Mouse (Mus musculus) kidney, postnatal 4 days (tissue): ENCODE measurements at regions not wholly inside any gene's neighbourhood (a gene's known extent, or its start where the extent isn't known, plus 50 kb on each side); places are given as distances from the start of the nearest gene placed in this dataset.
A peak's percentile ranks its signal among the peaks of the same experiment; 100 is the strongest.

ENCODE experiments used
- DNase-seq, 2 experiments: peaks; one replicate each; pipeline ENCODE4 v3.0.0; 2021; ENCODE audit warnings: mixed read lengths in 2 of 2

GRCm38 (mm10) chr8:127985616-127986015 lies 372.8 kb upstream of the Nrp1 start:
- DNase-seq: peak in 1 of 2 experiments; percentile 21

DNA sequence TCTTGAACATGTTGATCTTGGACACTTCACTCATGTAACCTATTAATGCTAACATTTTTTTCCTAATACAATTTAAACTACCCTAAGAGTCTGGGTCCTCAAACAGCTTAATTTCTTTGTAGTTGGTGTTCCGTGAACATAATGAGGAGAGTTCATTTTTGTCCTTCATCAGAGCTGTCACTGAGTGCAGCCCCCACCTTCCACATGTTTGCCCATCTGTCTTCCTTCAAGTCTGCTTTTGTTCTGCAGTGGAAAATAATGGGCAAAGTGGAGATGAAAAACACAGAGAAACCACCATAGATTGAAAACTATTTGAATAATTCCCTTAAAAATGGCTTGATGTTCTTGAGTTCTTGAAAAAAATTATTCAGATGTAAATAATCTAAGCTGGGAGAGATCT lies 369.5 kb upstream of the Nrp1 start:
- DNase-seq: no peak

- no peak for DNase-seq
Observed at GRCm38 (mm10) chr8:127994898-127995297, 363.5 kb upstream of the Nrp1 start.

- DNase-seq: no peak
Observed at GRCm38 (mm10) chr8:127995490-127995889, 362.9 kb upstream of the Nrp1 start.

DNA sequence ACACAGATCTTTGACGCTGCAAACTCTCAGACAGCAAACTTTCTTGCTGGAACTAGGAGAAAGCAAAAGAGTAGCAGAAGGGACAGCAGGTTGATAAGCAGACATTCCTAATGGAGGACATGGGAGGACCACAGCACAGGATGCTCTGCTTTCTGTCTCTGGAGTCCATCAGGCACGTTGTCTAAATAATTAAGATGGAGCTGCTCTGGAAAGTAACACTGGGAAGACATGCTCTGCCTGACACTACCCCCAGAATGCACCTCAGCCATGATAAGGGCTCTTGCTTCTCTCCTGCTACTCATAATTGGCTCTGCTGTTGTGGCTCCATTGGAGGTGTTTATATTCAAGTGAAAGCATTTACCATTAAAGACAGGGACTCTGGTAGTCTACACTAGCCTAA lies 356.0 kb upstream of the Nrp1 start:
- DNase-seq: no peak

DNA sequence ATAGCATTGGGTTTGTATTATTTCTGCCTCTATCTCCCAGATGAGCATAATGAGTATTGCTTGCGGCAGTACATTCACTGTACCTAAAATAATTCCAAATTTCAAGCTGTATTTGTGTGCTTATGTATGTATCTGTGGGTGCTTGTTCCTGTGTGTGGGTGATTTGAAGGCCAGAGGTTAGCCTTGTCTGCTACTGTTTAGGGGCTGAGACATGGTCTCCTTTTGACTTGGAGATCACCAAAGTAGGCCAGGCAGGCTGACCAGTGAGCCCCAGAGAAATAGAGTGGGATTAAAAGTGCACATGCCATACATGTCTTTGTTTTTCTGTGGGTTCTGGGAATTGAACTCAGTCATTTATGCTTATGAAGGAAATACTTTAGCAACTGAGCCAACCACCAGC lies 355.6 kb upstream of the Nrp1 start:
- DNase-seq: no peak

DNA sequence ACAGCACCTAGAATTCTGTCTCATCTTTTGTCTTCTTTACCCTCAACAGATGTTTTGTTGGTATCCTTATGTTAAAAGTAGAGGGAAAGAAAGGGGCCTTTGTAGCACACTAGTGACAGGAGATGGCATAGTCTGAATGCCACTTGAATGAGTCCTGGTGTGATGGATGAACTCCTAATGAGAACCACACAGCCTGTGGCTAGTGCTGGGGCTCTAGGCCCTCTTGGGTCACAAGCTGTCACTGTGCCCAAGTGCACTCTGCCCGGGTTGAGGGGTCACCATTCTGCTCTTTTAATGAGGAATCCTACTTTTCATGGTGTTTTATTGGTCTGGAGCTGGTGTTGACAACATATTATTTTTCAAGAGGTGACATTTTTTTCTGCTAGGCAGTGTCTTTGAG lies 355.0 kb upstream of the Nrp1 start:
- no peak for DNase-seq

DNA sequence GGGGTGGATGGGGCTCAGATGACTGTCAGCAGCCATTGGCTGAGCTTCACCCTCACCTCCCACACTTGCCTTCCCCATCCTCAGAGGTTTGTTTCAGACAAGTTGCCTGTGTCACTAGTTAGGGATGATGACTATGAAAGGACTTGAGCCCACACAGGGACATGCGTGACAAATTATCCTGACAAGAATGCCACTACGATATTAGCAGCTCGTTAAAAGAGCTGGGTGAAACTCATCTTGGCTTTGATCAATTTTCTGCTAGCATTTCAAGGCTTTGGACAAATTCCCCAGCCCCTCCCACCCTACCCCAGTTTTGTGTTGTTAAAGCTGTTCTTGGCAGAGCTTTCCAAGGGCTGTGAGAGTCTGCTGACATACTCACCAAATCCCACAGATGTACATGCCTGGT lies 354.5 kb upstream of the Nrp1 start:
- no peak for DNase-seq

DNA sequence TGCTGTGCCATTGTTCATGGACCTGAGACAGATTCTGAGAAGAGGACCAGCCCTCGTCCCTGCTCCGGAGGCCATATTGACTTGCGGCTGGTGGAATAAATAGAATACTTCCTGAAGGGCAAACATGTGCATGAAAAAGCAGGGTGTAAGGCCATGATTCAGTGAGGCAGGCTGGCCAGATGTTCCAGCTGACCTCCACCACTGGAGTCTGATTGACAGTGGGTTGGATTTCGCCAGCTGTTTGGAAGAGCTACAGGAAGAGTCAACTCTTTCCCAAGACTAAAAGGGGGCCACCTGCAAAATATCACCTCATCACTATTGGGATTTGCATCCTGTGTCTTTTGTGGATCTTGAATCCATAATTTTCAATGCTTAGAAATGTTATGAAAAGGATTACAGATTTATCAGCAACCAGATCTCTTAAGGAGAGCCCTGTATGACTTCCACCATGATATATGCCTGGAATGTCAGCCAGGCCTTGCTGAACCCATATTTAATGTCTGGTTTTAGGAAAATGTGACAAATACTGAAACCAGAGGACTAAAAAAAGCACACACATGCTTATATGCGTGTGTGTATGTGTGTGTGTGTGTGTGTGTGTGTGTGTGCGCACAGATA lies 348.9 kb upstream of the Nrp1 start:
- DNase-seq: peak; percentile 44 to 58

- no peak for DNase-seq
Observed at GRCm38 (mm10) chr8:128017171-128017570, 341.2 kb upstream of the Nrp1 start.

DNA sequence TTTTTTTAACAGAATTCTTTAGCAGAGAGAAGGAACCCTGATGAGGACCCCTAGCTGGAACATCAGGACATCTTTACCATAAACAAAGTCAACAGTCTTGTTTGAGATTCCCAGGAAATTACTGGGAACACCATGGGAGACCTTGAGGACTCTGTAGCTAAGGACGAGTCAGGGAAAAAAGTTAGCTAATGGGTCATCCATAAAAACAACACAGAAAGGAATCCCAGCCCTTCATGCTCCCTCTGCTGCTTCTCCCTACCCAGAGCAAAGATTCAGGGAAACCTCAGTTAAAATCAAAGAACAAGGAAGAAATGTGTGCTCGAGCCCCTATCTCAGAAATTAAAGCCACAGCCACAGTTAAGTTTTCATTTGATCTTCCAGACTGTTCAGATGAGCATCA lies 334.7 kb upstream of the Nrp1 start:
- no peak for DNase-seq

GRCm38 (mm10) chr8:128024774-128025222 lies 333.6 kb upstream of the Nrp1 start:
- DNase-seq: peak; percentile 45 to 65

DNA sequence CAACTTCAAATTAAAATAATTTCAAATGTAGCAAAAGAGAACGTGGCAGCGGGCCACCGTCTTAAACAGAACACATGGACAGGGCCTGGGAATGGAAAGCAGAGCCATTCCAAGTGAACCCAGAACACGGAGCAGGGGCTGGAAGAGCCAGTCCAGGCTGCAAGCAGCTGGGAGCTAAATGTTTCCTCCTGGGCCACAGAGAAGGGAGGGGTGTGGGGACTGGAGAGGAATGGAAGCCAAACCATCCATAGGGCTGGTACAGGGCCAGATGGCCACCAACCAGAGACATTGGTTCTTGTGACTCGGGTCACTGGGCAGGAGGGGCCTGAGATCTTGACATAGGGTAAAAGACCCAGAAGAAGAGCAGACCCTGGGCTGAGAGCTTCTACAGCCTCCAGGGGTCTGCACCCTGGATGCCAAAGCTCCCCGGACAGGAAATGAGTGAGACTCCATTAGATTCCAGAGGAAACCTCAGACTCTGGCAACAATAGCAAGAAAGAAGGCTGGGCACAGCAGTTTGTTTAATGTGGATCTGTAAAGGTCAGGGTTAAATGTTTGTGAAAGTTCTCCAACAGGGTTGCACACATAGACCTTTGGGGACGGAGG lies 333.1 kb upstream of the Nrp1 start:
- peak; percentile 76 to 85 for DNase-seq

- no peak for DNase-seq
Observed at GRCm38 (mm10) chr8:128026981-128027380, 331.4 kb upstream of the Nrp1 start.

DNA sequence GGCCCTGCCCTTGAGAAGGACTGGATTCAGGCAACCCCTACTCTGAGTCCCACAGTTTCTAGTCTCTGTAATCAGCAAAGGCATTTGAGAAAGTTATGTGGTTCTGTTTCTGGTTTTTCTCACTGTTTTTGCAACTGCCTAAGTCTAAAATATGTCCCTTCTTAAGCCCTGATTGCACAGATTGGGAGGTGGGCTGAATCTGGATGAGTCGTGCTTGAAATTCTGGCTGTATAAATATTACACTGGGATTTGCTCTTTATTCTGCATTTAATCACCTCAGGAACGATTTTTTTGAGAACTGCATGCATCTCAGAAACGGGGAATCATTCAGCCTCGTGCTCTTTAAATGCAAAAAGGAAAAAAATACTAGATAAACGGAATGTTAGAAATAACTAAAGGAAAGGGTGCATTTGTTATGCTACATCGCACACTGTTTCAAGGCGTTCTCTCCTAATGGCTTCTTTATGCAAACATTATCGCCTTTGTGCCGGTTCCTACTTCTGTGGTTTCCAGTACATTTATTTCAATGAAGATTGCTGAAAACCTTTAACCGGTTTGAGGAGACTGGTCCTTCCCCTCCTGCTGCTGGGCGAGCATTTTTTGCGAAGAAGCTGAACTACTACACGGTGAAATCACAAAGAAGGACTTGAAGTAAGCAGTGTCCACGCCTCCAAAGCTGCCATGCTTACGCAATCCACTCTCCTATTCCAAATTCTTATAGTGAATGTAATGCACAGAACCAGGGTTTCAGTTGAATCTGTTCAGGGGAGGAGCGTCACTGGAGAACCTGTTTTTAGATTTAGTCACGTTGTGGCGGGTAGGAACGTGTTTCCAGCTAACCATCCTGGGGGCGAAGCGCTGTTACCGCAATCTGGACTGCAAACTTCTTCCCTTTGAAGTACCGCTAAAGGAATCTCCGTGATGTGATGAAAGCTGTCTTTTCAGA lies 327.8 kb upstream of the Nrp1 start:
- DNase-seq: no peak

DNA sequence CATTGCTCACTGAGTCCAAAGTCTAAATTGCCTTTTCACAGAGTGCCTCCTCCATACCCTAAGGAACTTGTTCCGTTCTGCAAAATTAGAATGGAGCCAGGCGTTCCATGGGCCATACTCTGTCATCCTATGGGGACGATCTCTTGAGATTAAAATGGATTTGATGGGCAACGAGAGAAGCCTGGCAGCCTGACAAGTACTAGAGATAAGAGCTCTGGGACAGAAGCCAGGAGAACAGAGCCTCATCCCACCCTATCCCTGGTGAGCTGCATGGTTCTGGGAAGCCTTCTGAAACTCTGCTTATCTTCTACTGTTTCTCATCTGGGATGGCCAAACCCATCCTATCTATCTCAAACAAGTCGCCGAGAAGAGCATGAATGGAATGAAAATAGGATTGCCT lies 324.3 kb upstream of the Nrp1 start:
- DNase-seq: no peak

GRCm38 (mm10) chr8:128035672-128036071 lies 322.7 kb upstream of the Nrp1 start:
- DNase-seq: no peak

DNA sequence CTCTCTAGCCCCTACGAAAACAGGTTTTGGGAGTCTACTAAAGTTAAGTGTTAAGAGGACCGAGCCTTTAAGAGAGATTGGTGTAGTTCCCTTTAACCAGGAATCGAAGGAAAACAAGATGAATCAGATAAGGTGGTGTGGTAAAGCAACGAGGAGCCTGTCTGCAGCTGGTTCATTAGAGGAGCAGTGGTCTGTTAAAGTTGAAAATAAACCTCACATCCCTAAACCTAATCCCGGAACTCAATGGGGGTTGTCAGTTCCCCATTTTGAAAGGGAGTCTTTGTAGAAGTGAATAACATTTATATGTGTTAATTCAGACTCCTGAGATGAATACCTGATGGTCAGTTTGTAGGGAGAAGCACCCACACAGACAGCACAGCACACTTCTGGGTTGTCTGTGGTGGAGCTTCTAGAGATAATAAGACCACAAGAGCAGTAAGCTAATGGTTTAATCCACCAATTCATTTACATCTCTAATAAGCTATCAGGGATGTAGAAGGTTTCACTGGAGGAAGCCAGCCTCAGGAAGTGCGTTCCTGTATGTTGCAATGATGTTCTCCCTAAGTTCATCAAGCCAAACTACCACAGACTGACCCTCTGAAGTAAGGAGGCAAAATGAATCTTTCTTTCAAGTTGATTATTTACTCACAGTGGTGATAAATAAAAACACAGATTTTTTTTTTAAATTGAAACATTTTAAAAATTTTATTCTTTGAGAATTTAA lies 318.9 kb upstream of the Nrp1 start:
- no peak for DNase-seq

- no peak for DNase-seq
Observed at GRCm38 (mm10) chr8:128042877-128043276, 315.5 kb upstream of the Nrp1 start.

- no peak for DNase-seq
Observed at GRCm38 (mm10) chr8:128043392-128043791, 315.0 kb upstream of the Nrp1 start.

DNA sequence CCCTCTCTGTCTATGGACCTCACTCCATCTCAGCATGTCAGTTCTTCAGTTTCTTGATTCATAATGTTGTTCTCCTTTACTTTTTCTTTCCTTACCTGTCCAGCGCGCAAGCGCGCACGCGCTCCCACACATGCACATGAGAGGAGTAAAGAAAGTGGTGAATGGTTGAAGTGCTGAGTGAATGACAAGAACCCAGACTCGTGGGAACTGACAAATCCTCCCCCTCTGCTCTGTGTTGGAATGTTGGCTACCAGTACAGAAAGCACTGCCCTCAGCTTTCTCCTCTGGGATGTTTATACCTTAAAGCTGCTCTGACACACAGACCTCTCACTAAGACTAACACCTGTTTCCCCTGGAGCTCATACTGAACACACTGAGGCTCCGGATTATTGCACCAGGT lies 302.2 kb upstream of the Nrp1 start:
- no peak for DNase-seq

- no peak for DNase-seq
Observed at GRCm38 (mm10) chr8:128057845-128058244, 300.6 kb upstream of the Nrp1 start.

- no peak for DNase-seq
Observed at GRCm38 (mm10) chr8:128059817-128060216, 298.6 kb upstream of the Nrp1 start.
